In genomic region chr14:117666126-117666525, GRCm38 (mm10) we compare ENCODE assay signal across 25 mouse cellular contexts.
DNase-seq lines count a peak whose midpoint lies in the region; ATAC-seq lines count a peak whose summit lies in the region.
"Had no signal": no experiment of that assay in that cellular context is flagged by ENCODE, and none has a peak within 500 bp of the region (broad histone marks: within the 10 kb centered on the region; RNA-seq: fewer than 3 reads in every experiment).

No protein-coding gene starts in this region.

- no peak overlapping the region for H3K4me3 ChIP-seq in intestine, embryonic 14.5 days (ENCODE audit: low read depth, low read length)
- no peak overlapping the region for H3K4me3 ChIP-seq in intestine, embryonic 15.5 days (replicated peaks)
- H3K4me3 ChIP-seq: embryonic facial prominence, embryonic 10.5 days; embryonic facial prominence, embryonic 13.5 days; erythroblast, embryonic 14.5 days; forebrain, embryonic 12.5 days; forebrain, embryonic 15.5 days had no signal

- no peak for ATAC-seq in intestine, embryonic 14.5 days (replicated peaks; ENCODE audit: low FRiP score, low TSS enrichment, low read depth)
- no peak for ATAC-seq in intestine, embryonic 15.5 days
- ATAC-seq: CD4-positive, CD25-positive, alpha-beta regulatory T cell, adult 4 months; forebrain, embryonic 15.5 days; hindbrain, postnatal 0 days; inflammation-experienced regulatory T-cells, adult 6 months had no signal

- WGBS in intestine, embryonic 14.5 days = 93% methylated on average over 2 of the region's 2 CpGs
- 90% methylated on average over 2 of the region's 2 CpGs for WGBS in intestine, embryonic 15.5 days

- H3K27ac ChIP-seq in intestine, embryonic 14.5 days (ENCODE audit: low read depth) = no peak overlapping the region
- H3K27ac ChIP-seq in intestine, embryonic 15.5 days = no peak overlapping the region
- H3K27ac ChIP-seq: embryonic facial prominence, embryonic 10.5 days; embryonic facial prominence, embryonic 13.5 days; forebrain, embryonic 12.5 days; forebrain, embryonic 15.5 days; hindbrain, embryonic 14.5 days; hindbrain, postnatal 0 days had no signal

- intact Hi-C loops in heart, postnatal 10 days (cut with DNase I) = no loop called here

- no peaks in the 10 kb centered on the region for H3K27me3 ChIP-seq in intestine, embryonic 14.5 days (replicated peaks; ENCODE audit: control insufficient read depth, insufficient read depth, low read length)
- H3K27me3 ChIP-seq in intestine, embryonic 15.5 days (replicated peaks) = no peaks in the 10 kb centered on the region
- H3K27me3 ChIP-seq: embryonic facial prominence, embryonic 13.5 days; forebrain, embryonic 12.5 days; forebrain, embryonic 15.5 days had no signal

- no peaks in the 10 kb centered on the region for H3K4me1 ChIP-seq in intestine, embryonic 14.5 days (replicated peaks; ENCODE audit: control insufficient read depth, insufficient read depth, low read length)
- no peaks in the 10 kb centered on the region for H3K4me1 ChIP-seq in intestine, embryonic 15.5 days (replicated peaks)
- H3K4me1 ChIP-seq: embryonic facial prominence, embryonic 10.5 days; embryonic facial prominence, embryonic 13.5 days had no signal

- no peak overlapping the region for H3K9ac ChIP-seq in intestine, embryonic 14.5 days (ENCODE audit: low read length)
- H3K9ac ChIP-seq in intestine, embryonic 15.5 days = no peak overlapping the region
- H3K9ac ChIP-seq: embryonic facial prominence, embryonic 13.5 days; forebrain, embryonic 12.5 days; forebrain, embryonic 15.5 days; hindbrain, embryonic 14.5 days had no signal

- no peak overlapping the region for H3K4me2 ChIP-seq in intestine, embryonic 14.5 days (ENCODE audit: low read length)
- no peak overlapping the region for H3K4me2 ChIP-seq in intestine, embryonic 15.5 days (replicated peaks)
- H3K4me2 ChIP-seq: embryonic facial prominence, embryonic 13.5 days; forebrain, embryonic 12.5 days; forebrain, embryonic 15.5 days; hindbrain, embryonic 14.5 days had no signal

- DNase-seq in heart, adult 8-10 months (ENCODE audit: low spot score) = peak; percentile 34
- no peak for DNase-seq in heart, adult 11 months
- peak; percentile 16 for DNase-seq in intestine, embryonic 14.5 days (ENCODE audit: low spot score)
- DNase-seq in heart, postnatal 10 days = peak; percentile 47 to 52
- no peak for DNase-seq in layer of hippocampus, adult 8-10 months (ENCODE audit: low spot score in 2 of 2)
- DNase-seq: adrenal gland, adult 2 months; adrenal gland, postnatal 14 days; cerebellum, adult 11-12 months; cerebellum, adult 8-10 months; cerebellum, postnatal 10 days; cerebellum, postnatal 36 days; embryo, embryonic 11 days; gastrocnemius, postnatal 25 days; kidney, adult 11 months; kidney, adult 8-10 months had no signal

- no peaks in the 10 kb centered on the region for H3K36me3 ChIP-seq in intestine, embryonic 14.5 days (ENCODE audit: control insufficient read depth, insufficient read depth, low read length)
- no peaks in the 10 kb centered on the region for H3K36me3 ChIP-seq in intestine, embryonic 15.5 days
- H3K36me3 ChIP-seq: embryonic facial prominence, embryonic 10.5 days; embryonic facial prominence, embryonic 13.5 days; forebrain, embryonic 12.5 days; forebrain, embryonic 15.5 days had no signal

- H3K9me3 ChIP-seq in intestine, embryonic 14.5 days (ENCODE audit: control insufficient read depth, low read length) = no peaks in the 10 kb centered on the region
- no peaks in the 10 kb centered on the region for H3K9me3 ChIP-seq in intestine, embryonic 15.5 days
- H3K9me3 ChIP-seq: embryonic facial prominence, embryonic 10.5 days; embryonic facial prominence, embryonic 13.5 days; forebrain, embryonic 12.5 days; forebrain, embryonic 15.5 days had no signal

Comparison
In these comparisons a context has a peak if more than half of its experiments do, and no peak if none do; other contexts are left out.
1. DNase-seq: peak in heart, adult 8-10 months (single experiment), intestine, embryonic 14.5 days (single experiment) and heart, postnatal 10 days (2 of 2); none in heart, adult 11 months (single experiment) and layer of hippocampus, adult 8-10 months (0 of 2).